Mouse (Mus musculus): Measurements from ENCODE around the gene Cd19.

The Cd19 gene

GRCm38 (mm10) chr7:126414725-126415124 lies at the start of gene Cd19:
TSS of gene Cd19 (minus strand) at chr7:126414889.
- no peak for DNase-seq

GRCm38 (mm10) chr7:126464121-126464520 lies 49.4 kb upstream of the Cd19 start:
- peak; percentile 56 for DNase-seq

GRCm38 (mm10) chr7:126463547-126463946 lies 48.9 kb upstream of the Cd19 start:
- no peak for DNase-seq

- DNase-seq = no peak
These were observed 48.3 kb upstream of the Cd19 start, which contains the start of gene Atp2a1 for GRCm38 (mm10) chr7:126463004-126463403. TSS of gene Atp2a1 (minus strand) at chr7:126463108.

- DNase-seq = no peak
These were observed 46.9 kb upstream of the Cd19 start for GRCm38 (mm10) chr7:126461626-126462025.

- no peak for DNase-seq
These were observed 46.1 kb upstream of the Cd19 start for GRCm38 (mm10) chr7:126460623-126461399.

- DNase-seq = no peak
These were observed 44.3 kb upstream of the Cd19 start for GRCm38 (mm10) chr7:126458844-126459618.

DNA sequence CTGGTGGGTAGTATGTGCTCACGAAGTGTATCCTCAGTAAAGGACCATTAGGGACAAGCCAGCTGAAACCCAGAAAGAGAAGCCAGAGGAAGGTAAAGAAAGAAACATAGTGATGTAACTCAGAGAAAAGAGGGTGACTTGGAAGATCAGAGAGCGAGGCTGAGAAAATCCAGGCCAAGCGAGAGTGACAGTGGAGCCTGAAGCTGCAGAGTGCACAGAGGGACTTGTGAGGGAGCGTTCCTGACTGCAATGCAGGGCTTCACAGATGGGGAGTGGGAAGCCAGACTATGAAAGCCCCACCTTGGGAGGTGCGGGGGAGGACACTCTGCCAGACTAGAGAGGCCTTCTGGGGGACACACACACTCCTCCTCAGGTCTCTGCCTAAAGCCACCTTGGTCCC lies 43.5 kb upstream of the Cd19 start:
- DNase-seq = no peak

- no peak for DNase-seq
These were observed 41.9 kb upstream of the Cd19 start for GRCm38 (mm10) chr7:126456382-126457266.

GRCm38 (mm10) chr7:126455242-126455641 lies 40.6 kb upstream of the Cd19 start:
- no peak for DNase-seq

DNA sequence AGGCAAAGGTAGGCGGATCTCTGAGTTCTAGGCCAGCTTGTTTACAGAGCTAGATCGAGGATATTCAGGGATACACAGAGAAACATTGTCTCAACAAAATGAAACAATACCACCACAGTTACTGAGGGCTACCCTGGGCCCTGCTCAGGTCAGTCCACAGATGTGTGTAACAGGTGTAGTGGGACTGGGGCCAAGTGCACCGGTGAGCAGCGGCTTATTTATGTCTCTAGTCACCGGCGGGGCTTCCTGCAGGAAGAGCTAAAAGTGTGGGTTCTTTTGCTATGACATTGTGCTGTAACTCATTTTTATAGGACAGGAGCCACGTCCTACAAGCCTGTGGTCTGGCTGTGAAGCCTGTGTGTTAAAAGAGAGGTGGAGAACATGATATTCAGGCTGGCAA lies 39.2 kb upstream of the Cd19 start:
- DNase-seq = no peak

GRCm38 (mm10) chr7:126452244-126452643 lies 37.6 kb upstream of the Cd19 start:
- no peak for DNase-seq

GRCm38 (mm10) chr7:126450641-126451040 lies 36.0 kb upstream of the Cd19 start:
- no peak for DNase-seq

DNA sequence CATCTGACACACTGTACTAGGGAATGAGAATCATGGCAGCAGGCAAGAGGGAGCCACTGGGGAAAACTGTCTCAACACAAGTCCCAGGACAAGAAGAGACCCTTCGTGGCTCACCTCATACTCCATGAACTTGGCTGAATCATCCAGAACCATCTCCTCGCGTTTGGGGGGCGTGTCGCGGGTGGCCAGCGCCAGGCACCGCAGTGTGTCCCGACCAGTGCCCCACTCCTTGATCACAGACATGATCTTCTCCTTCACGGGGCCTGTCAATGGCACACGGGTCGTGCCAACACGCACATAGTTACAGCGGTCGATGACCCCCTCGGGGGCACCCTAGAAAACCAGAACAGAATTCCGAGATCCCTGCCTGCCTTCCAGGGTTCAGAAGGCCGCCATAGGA lies 35.3 kb upstream of the Cd19 start:
- DNase-seq = no peak

- no peak for DNase-seq
These were observed 33.8 kb upstream of the Cd19 start for GRCm38 (mm10) chr7:126448481-126448880.

- DNase-seq = no peak
These were observed 31.5 kb upstream of the Cd19 start for GRCm38 (mm10) chr7:126446217-126446616.

- DNase-seq = no peak
These were observed 30.6 kb upstream of the Cd19 start for GRCm38 (mm10) chr7:126445104-126445815.

GRCm38 (mm10) chr7:126444536-126444935 lies 29.8 kb upstream of the Cd19 start:
- DNase-seq = no peak

DNA sequence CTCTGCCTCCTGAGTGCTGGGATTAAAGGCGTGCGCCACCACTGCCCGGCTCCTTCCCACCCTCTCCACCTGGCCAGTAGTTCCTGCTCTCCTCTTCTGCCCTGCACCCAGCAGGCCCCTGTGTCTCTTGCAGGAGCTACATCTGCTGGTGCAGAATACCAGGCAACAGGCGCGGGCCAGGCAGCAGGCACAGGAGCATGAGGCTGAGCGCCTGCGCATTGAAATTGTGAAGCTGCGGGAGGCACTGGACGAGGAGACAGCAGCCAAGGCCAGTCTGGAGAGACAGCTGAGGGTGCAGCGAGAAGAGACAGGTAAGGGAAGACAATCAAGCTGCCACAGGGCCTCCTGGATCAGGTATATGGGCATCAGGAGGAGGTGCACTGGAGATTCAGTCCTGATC lies 29.3 kb upstream of the Cd19 start:
- no peak for DNase-seq

- no peak for DNase-seq
These were observed 25.4 kb upstream of the Cd19 start for GRCm38 (mm10) chr7:126440134-126440533.

GRCm38 (mm10) chr7:126436851-126437250 lies 22.2 kb upstream of the Cd19 start:
- peak; percentile 86 for DNase-seq

- DNase-seq = no peak
These were observed 21.1 kb upstream of the Cd19 start for GRCm38 (mm10) chr7:126435801-126436200.
